Mouse (Mus musculus): ENCODE measurements around the gene Gstt1. TPM values are rescaled to one million over a fixed set of nuclear protein-coding genes. Genes with fewer than 3 reads are reported as not detected.

The Gstt1 gene
- polyA plus RNA-seq, 1 experiment = 492 TPM

DNA sequence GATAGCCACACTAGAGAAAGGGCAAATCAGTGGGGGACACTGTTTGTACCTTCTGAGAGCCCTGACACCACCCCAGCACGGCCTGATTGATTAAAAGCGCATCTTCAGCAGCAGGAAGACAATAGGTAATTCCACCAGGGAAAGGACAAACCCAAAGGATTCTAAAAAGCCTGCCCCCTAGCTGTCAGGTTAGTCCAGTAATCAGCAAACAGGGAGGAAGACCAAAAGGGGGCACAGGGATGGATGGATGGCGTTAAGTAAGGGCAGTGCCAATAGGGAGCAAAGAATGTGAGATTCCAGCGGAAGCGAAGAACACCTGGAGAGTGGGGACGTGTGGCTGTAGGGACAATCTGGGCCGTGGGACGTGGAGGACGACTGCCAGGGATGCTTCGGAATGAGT lies 20.3 kb upstream of the Gstt1 start:
- no peaks in the 10 kb centered on the region for H3K27me3 ChIP-seq (replicated peaks; ENCODE audit: control insufficient read depth, insufficient read depth, low read length)
- no peak for TF ChIP-seq POLR2A (IDR thresholded peaks at IDR 0.05; ENCODE audit: low read depth, low read length)
- 0 out of 2 replicates have a peak, but pooled peaks have one; percentile 23 for TF ChIP-seq CTCF (conservative IDR thresholded peaks at IDR 0.05; ENCODE audit: insufficient read depth, insufficient read length, low read depth, low read length)
- 67% methylated on average over 10 of the region's 10 CpGs for WGBS

DNA sequence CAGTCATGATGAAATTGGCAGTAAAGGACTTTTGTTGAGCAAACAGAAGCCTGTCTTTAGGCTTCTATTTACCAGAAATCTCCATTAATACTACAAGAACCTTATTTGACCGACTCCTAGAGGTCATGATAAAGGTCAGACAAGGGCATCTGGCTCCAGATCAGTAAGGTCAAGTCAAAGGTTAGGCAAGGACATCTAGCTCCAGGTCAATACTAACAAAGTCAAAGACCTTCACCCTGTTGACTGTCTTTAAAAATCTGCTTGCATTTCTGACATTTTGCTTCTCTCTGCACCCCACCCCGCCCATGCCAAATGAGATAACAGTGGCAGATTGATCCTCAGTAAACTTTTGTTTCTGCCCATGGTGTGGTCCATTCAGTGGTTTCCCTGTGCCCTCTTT lies 5.8 kb upstream of the Gstt1 start:
- H3K27me3 ChIP-seq (replicated peaks; ENCODE audit: control insufficient read depth, insufficient read depth, low read length) = no peaks in the 10 kb centered on the region
- DNase-seq = no peak
- no peaks in the 10 kb centered on the region for H3K4me1 ChIP-seq (ENCODE audit: control insufficient read depth, insufficient read depth, low read length)
- no peak overlapping the region for H3K4me3 ChIP-seq (ENCODE audit: insufficient read depth, low read depth, low read length)
- no peak overlapping the region for H3K27ac ChIP-seq (ENCODE audit: insufficient read depth, low read depth, low read length)
- H3K36me3 ChIP-seq (ENCODE audit: control insufficient read depth, insufficient read depth, low read length) = no peaks in the 10 kb centered on the region
- TF ChIP-seq POLR2A (IDR thresholded peaks at IDR 0.05; ENCODE audit: low read depth, low read length) = no peak
- no peak for TF ChIP-seq CTCF (conservative IDR thresholded peaks at IDR 0.05; ENCODE audit: insufficient read depth, insufficient read length, low read depth, low read length)
- 56% methylated on average over 2 of the region's 2 CpGs for WGBS

More for the DNA sequence above, 20.3 kb upstream of the Gstt1 start:
- H3K4me1 ChIP-seq (ENCODE audit: control insufficient read depth, insufficient read depth, low read length) = no peaks in the 10 kb centered on the region
- DNase-seq = no peak
- H3K27ac ChIP-seq (ENCODE audit: insufficient read depth, low read depth, low read length) = no peak overlapping the region
- no peaks in the 10 kb centered on the region for H3K36me3 ChIP-seq (ENCODE audit: control insufficient read depth, insufficient read depth, low read length)
- H3K4me3 ChIP-seq (ENCODE audit: insufficient read depth, low read depth, low read length) = no peak overlapping the region

DNA sequence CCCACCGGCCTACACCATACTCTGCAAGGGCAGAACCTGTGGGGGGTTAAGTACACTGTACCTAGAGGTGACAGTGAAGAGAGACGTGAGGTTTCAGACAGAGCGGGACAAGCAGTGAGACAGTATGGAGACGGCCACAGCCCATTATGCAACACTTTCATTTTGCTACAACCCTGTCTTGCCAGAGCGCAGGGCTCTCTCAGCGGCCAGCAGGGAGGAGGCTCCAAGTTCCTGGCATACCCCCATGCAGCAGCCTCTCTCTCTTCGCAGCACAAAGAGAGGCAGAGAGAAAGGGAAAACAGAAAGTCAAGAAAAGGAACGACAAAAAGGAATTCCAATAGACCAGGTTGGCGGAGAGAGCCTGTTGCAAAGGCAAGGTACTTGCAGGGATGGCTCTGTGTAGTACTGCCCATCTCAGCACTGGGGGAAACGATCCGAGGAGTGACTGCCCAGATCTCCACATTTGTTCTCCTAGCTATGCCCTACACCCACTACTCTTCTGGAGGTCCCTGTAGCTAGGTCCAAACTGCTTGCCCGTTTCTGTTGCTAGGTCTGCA lies 687 bp downstream of the Gstt1 start:
- 0 out of 2 replicates have a peak, but pooled peaks have one; percentile 2 for TF ChIP-seq CTCF (conservative IDR thresholded peaks at IDR 0.05; ENCODE audit: insufficient read depth, insufficient read length, low read depth, low read length)
- TF ChIP-seq POLR2A (IDR thresholded peaks at IDR 0.05; ENCODE audit: low read depth, low read length) = no peak
- Histone ChIP-seq H3K27ac (ENCODE audit: insufficient read depth, low read depth, low read length) (peak overlapping the region; percentile 69), H3K4me1 (ENCODE audit: control insufficient read depth, insufficient read depth, low read length) (peaks cover 12% of the 10 kb centered on the region), H3K4me3 (ENCODE audit: insufficient read depth, low read depth, low read length) (peak overlapping the region; percentile 69), H3K36me3 (ENCODE audit: control insufficient read depth, insufficient read depth, low read length) (no peaks in the 10 kb centered on the region), H3K27me3 (replicated peaks; ENCODE audit: control insufficient read depth, insufficient read depth, low read length) (no peaks in the 10 kb centered on the region)
- peak; percentile 77 for DNase-seq
- WGBS = under 1% methylated on average over 12 of the region's 12 CpGs

DNA sequence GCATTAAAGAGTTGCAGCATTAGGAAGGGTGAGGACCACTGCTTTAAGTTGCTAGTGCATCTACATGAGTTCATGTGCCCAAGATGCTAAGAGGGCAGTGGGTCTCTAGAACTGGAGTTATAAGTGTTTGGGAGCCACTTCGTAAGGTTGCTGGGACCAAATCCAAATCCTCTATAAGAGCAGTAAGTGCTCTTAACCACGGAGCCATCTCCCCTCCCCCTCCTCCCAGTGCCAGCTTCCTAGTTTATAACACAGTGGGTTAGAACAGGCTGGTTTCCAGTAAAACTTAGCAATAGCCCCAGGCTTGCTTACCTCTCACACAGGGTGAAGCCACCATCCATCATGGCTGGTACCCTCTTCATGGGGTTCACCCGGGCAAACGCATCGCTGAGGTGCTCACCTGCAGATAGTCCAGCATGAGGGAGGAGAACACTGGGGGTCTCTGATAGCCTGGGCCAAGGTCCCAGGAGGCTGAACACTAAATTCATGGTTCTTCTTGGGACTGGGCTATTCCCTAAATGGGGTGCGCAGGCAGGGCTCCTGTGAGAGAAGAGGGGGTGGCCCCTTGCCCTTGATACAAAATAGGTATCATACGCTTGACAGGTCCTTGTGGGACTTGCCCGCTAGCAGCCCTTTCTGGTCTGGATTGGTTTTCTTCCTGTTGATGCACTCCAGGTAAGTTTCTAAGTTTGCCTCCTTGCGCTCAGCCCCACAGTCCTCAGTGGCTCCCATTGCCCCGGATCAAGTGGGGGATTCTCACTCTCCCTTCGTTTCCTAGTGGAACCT lies 1.5 kb downstream of the Gstt1 start:
- Histone ChIP-seq H3K27ac (ENCODE audit: insufficient read depth, low read depth, low read length) (peak overlapping the region; percentile 86), H3K4me3 (ENCODE audit: insufficient read depth, low read depth, low read length) (peak overlapping the region; percentile 69), H3K27me3 (replicated peaks; ENCODE audit: control insufficient read depth, insufficient read depth, low read length) (no peaks in the 10 kb centered on the region), H3K4me1 (ENCODE audit: control insufficient read depth, insufficient read depth, low read length) (peaks cover 12% of the 10 kb centered on the region), H3K36me3 (ENCODE audit: control insufficient read depth, insufficient read depth, low read length) (no peaks in the 10 kb centered on the region)
- TF ChIP-seq POLR2A (IDR thresholded peaks at IDR 0.05; ENCODE audit: low read depth, low read length) (no peak), CTCF (conservative IDR thresholded peaks at IDR 0.05; ENCODE audit: insufficient read depth, insufficient read length, low read depth, low read length) (no peak)
- peak; percentile 33 for DNase-seq
- WGBS = 43% methylated on average over 11 of the region's 11 CpGs

DNA sequence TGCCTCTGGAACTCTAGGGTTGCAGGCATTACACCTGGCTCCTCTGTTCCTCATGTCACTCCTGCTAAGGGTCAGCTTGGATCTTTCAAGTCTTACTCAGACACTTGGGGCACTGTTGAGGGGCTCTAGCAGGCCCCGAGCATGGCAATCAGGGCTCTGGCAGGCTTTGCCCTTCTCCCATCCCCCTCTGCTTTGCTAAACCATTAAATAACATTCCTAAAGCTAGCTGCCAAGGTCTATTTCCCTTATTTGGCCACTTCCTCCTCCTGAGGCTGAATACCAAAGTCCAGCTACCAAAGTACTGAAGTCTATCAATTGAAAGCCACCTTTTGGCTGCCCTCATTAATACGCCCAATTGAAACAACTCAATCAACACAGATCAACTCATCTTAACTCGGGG lies 3.5 kb downstream of the Gstt1 start:
- no peaks in the 10 kb centered on the region for H3K27me3 ChIP-seq (replicated peaks; ENCODE audit: control insufficient read depth, insufficient read depth, low read length)
- H3K4me1 ChIP-seq (ENCODE audit: control insufficient read depth, insufficient read depth, low read length) = peaks cover 20% of the 10 kb centered on the region
- TF ChIP-seq POLR2A (IDR thresholded peaks at IDR 0.05; ENCODE audit: low read depth, low read length) (no peak), CTCF (conservative IDR thresholded peaks at IDR 0.05; ENCODE audit: insufficient read depth, insufficient read length, low read depth, low read length) (no peak)
- H3K36me3 ChIP-seq (ENCODE audit: control insufficient read depth, insufficient read depth, low read length) = no peaks in the 10 kb centered on the region
- WGBS = 22% methylated on average over 3 of the region's 3 CpGs
- H3K4me3 ChIP-seq (ENCODE audit: insufficient read depth, low read depth, low read length) = no peak overlapping the region
- H3K27ac ChIP-seq (ENCODE audit: insufficient read depth, low read depth, low read length) = peak overlapping the region; percentile 72
- peak; percentile 89 for DNase-seq

DNA sequence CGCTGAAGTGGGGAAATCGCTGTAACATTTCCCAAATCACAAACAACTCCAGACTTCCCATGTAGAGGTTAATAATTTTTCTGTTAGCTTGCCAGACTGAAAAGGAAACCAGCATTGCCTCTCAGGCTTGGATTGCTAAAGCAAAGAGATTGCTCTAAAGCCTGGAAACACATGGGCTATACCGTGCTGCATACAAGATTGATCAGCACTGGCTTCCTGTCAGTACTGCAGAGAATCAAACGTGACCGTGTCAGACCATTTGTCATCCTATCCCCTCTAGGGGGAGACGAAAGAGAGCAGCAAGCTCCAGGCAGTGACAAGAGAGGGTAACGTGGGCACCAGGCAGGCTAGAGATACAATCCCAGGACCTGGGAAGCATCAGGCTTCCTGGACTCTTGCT lies 7.6 kb downstream of the Gstt1 start:
- no peak for DNase-seq
- 8% methylated on average over 7 of the region's 7 CpGs for WGBS
- Histone ChIP-seq H3K4me3 (ENCODE audit: insufficient read depth, low read depth, low read length) (no peak overlapping the region), H3K4me1 (ENCODE audit: control insufficient read depth, insufficient read depth, low read length) (peaks cover 22% of the 10 kb centered on the region), H3K27ac (ENCODE audit: insufficient read depth, low read depth, low read length) (peak overlapping the region; percentile 32), H3K36me3 (ENCODE audit: control insufficient read depth, insufficient read depth, low read length) (no peaks in the 10 kb centered on the region), H3K27me3 (replicated peaks; ENCODE audit: control insufficient read depth, insufficient read depth, low read length) (no peaks in the 10 kb centered on the region)
- TF ChIP-seq POLR2A (IDR thresholded peaks at IDR 0.05; ENCODE audit: low read depth, low read length) = no peak
- 0 out of 2 replicates have a peak, but pooled peaks have one; percentile 20 for TF ChIP-seq CTCF (conservative IDR thresholded peaks at IDR 0.05; ENCODE audit: insufficient read depth, insufficient read length, low read depth, low read length)

DNA sequence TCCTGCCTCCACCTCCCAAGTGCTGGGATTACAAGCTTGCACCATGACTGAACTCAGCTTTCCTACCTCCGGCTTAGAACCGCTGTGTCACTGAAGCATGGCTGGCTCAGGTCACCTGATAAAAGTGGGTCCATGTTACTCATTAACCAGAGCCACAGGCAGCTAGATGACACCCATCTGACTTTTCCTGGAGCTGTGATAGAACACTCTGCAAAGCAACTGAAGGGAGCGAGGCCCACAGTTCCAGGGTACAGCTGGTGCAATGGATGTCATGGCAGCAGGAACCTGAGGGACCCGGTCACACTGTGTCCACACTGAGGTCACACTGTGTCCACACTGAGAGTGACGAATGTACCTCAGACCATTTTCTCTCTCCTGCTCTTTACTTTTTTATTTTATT lies 8.5 kb downstream of the Gstt1 start:
- Histone ChIP-seq H3K27ac (ENCODE audit: insufficient read depth, low read depth, low read length) (peak overlapping the region; percentile 18; the same call in 1 of the 2 replicates), H3K27me3 (replicated peaks; ENCODE audit: control insufficient read depth, insufficient read depth, low read length) (no peaks in the 10 kb centered on the region), H3K36me3 (ENCODE audit: control insufficient read depth, insufficient read depth, low read length) (no peaks in the 10 kb centered on the region), H3K4me1 (ENCODE audit: control insufficient read depth, insufficient read depth, low read length) (peaks cover 16% of the 10 kb centered on the region), H3K4me3 (ENCODE audit: insufficient read depth, low read depth, low read length) (no peak overlapping the region)
- 42% methylated on average over 5 of the region's 5 CpGs for WGBS
- DNase-seq = peak; percentile 93
- TF ChIP-seq CTCF (conservative IDR thresholded peaks at IDR 0.05; ENCODE audit: insufficient read depth, insufficient read length, low read depth, low read length) (no peak), POLR2A (IDR thresholded peaks at IDR 0.05; ENCODE audit: low read depth, low read length) (no peak)
